Mouse (Mus musculus) cerebral cortex, adult 2 months (tissue): ENCODE measurements around the gene Olfr1414.

Experiments
- WGBS: fragments of 180-500 bp; shearing (Covaris S2); methylation state at CpG from one replicate; pipeline ENCODE4 v1.1.7; 2018; 5-methylcytosine and 5-hydroxymethylcytosine counted together

Gene Olfr1414

GRCm38 (mm10) chr1:92518561-92518960 lies at the start of gene Olfr1414:
Gene Olfr1414 (minus strand): TSS chr1:92518661.
- 78% methylated on average over 3 of the region's 3 CpGs for WGBS

- WGBS = 78% methylated on average over 2 of the region's 2 CpGs
Observed at GRCm38 (mm10) chr1:92545929-92546328, 27.5 kb upstream of the Olfr1414 start.

GRCm38 (mm10) chr1:92539071-92539470 lies 20.6 kb upstream of the Olfr1414 start:
- 21% methylated on average over 2 of the region's 2 CpGs for WGBS

GRCm38 (mm10) chr1:92536972-92537371 lies 18.5 kb upstream of the Olfr1414 start:
- 52% methylated on average over 5 of the region's 5 CpGs for WGBS

- WGBS = 66% methylated on average over 3 of the region's 3 CpGs
Observed at GRCm38 (mm10) chr1:92523764-92524163, 5.3 kb upstream of the Olfr1414 start.

- WGBS = 12% methylated on average over 10 of the region's 10 CpGs
Observed at GRCm38 (mm10) chr1:92521376-92521775, 2.9 kb upstream of the Olfr1414 start.

- whole genome bisulfite sequencing = 55% methylated on average over 6 of the region's 6 CpGs
Observed at GRCm38 (mm10) chr1:92519046-92519445, 585 bp upstream of the Olfr1414 start.

GRCm38 (mm10) chr1:92515390-92515789 lies 3.1 kb downstream of the Olfr1414 start:
- 85% methylated on average over 11 of the region's 11 CpGs for WGBS

- WGBS = 83% methylated on average over 5 of the region's 5 CpGs
Observed at GRCm38 (mm10) chr1:92511646-92512045, 6.8 kb downstream of the Olfr1414 start.

- 79% methylated on average over 2 of the region's 2 CpGs for WGBS
Observed at GRCm38 (mm10) chr1:92496001-92496400, 22.5 kb downstream of the Olfr1414 start, which contains the start of gene Olfr1415. Gene Olfr1415 (minus strand): TSS chr1:92496101.

GRCm38 (mm10) chr1:92485013-92485412 lies 33.4 kb downstream of the Olfr1414 start, which contains the start of gene Olfr1416:
Gene Olfr1416 (minus strand): TSS chr1:92485113.

GRCm38 (mm10) chr1:92474066-92474578 lies 44.3 kb downstream of the Olfr1414 start:
- WGBS = 2% methylated on average over 10 of the region's 10 CpGs

GRCm38 (mm10) chr1:92473165-92474041 lies 45.1 kb downstream of the Olfr1414 start, which contains the start of gene Ndufa10:
Gene Ndufa10 (minus strand): TSS chr1:92473860.
- WGBS = 1% methylated on average over 67 of the region's 67 CpGs

- 77% methylated on average over 4 of the region's 4 CpGs for WGBS
Observed at GRCm38 (mm10) chr1:92468891-92469290, 49.6 kb downstream of the Olfr1414 start.

GRCm38 (mm10) chr1:92458416-92458815 lies 60.0 kb downstream of the Olfr1414 start:
- WGBS = 80% methylated on average over 6 of the region's 6 CpGs
